Mouse (Mus musculus) heart, postnatal 4 days (tissue): ENCODE measurements around the gene Slc4a1. TPM values are rescaled to one million over a fixed set of nuclear protein-coding genes. Genes with fewer than 3 reads are reported as not detected.

Experiments
- DNase-seq: peaks from one replicate; pipeline ENCODE4 v3.0.0; 2021
- total RNA-seq, 2 experiments: library from RNA; stranded (reverse); gene quantifications; 2 replicates each; pipeline ENCODE4 v1.2.3; 2021

The Slc4a1 gene
- total RNA-seq, 2 experiments from 2014 or later = 7.2 to 22.1 TPM

DNA sequence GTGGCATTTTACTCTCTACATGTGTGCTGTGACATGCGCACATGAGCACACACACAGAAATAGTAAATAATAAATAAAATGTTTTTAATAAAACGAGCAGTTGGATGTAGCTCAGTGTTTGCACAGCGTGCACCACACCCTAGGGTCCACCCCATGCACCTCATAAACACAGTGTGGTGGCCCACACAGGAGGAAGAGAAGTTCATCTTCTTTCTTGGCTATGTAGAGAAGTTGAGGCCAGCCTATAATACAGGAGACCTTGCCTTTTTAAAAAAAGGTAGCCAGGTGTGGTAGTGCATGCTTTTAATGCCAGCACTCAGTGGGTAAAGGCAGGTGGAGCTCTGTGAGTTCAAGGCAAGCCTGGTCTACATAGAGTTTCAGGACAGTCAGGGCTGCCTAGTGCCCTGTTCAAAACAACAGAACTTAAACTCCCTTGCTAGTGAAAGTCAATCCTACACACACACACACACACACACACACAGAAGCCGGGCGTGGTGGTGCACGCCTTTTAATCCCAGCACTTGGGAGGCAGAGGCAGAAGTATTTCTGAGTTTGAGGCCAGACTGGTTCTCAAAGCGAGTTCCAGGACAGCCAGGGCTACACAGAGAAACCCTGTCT is 8.2 kb upstream of the Slc4a1 start:
- DNase-seq = no peak

DNA sequence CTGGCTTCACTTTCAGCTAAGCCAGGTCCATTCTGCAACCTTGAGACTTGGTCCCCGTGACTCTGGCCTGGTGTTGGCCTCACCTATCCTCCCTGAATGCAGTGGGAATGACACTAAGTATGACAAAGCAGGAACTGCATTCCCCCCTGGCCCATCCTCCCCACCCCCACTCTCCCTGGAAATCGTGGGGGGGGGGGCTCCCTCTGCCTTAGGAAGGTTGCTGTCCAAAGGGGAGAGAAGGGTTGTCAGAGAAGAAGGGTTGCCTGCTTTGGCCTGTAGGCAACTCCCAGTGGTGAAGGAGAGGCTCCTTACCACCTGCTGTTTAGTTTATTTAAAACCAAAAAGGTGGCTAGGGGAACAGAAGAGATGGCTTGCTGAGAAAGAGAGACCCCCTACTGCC is 7.6 kb upstream of the Slc4a1 start:
- no peak for DNase-seq

- no peak for DNase-seq
Measured at GRCm38 (mm10) chr11:102372936-102373335, 6.9 kb upstream of the Slc4a1 start.

- no peak for DNase-seq
Measured at GRCm38 (mm10) chr11:102371926-102372685, 6.1 kb upstream of the Slc4a1 start.

DNA sequence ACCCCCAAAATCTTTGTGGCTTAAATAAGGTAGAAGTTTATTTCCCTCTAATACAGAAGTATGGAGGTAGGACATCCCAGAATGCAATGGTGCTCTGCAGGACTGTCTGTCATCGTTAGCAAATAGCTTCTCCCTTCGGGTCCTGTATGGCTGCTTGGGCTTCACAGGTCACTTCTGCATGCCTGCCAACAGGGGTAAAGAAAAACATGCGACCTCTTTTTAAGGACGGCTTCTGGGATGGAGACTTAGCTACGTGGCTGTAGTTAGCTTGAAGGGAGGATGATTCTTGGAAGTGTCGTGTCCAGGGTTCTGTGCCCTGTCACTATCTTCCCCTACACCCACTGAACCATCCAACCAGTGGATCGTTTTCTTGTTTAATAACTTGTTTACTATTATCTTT is 4.3 kb upstream of the Slc4a1 start:
- DNase-seq = no peak

DNA sequence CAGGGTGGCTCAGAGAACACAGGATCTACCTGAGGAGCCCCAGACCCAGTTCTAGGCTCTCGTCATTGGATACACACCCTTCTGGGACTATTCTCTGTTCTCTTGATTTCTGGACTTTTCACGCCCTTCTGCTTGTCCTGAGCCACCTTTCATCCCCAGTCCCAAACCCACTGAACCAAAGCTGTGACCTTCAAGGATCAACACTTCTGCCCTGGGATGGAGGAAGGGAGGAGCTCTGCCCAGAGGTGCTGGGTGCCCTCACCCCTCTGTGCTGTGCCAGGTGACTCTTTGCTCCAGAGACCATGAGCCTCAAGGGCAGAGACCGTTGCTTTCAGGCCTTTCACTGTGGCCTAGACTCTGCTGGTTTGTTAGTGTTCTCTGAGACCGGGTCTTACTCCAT is 3.3 kb upstream of the Slc4a1 start:
- no peak for DNase-seq

DNA sequence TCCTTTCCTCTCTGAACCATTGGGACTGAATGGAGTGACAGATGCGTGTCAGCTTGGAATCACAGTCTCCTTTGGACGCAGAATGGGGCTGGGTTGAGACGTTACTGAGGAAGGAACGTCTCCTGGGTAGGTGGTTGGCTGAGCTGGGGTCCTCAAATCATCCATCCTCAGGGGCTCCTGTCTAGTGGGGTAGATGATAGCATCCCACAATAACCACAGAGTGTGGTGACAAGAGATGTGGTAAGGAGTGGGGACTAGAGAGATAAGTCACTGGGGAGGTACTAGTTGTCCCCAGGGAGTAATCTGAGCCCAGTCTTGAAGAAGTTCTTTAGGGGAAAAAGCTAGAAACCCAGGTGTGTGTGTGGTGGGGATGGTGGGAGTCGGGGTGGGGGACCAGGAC is 2.3 kb upstream of the Slc4a1 start:
- no peak for DNase-seq

- DNase-seq = no peak
Measured at GRCm38 (mm10) chr11:102367504-102368280, 1.7 kb upstream of the Slc4a1 start.

DNA sequence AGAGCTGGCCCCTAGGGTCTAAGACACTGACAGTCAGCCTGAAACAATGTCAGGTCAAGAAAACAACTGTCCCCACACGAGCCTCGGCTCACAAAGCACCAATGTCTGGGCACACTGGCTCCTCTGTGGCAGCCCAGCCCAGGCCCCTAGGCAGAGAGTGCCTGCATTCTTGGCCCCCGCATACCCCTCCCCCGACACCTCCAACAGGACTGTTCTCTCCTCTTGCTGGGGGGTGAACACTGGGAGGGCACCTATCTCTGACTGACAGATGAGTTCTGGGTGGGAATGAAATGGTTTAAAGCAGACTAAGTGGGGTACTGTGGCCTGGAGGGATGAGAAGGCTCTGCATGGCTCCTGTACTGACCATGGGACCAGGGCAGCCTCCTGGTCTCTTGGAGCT is 304 bp downstream of the Slc4a1 start:
- no peak for DNase-seq

GRCm38 (mm10) chr11:102364570-102365371 is 1.2 kb downstream of the Slc4a1 start:
- DNase-seq = no peak

- DNase-seq = peak; percentile 40
Measured at GRCm38 (mm10) chr11:102363623-102364022, 2.4 kb downstream of the Slc4a1 start.

DNA sequence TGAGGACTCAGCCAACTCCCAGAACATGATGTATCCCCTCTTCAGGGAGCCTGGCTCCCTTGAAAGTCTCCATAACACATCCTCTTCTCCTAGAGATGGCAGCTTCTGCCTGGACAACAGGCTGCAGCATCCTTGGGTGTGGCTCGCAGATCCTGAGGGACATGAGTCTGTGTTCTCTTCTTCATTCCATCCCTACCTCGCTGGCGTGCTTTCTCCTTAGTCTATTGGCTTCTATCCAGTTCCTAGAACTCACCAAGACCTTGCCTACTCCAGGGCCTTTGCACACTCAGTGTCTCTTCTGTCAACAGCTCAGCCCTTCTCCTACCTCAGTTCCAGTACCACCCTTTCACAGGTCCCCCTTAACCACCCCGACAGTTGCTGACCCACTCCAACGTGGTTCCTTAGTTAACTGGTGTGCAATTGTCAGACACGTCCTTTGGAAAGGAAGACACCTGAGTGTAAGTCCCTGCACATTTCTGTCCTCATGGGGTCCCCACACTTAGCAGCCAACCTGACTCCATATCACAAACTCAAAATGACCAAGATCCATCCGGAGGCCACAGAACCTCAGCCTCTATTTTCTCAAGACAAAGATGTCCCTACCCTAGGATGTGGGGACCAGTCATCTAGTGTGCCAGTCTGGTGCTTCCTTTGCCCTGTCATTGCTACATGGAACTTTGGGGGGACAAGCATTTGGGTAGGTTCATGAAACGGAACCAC is 4.1 kb downstream of the Slc4a1 start:
- no peak for DNase-seq

DNA sequence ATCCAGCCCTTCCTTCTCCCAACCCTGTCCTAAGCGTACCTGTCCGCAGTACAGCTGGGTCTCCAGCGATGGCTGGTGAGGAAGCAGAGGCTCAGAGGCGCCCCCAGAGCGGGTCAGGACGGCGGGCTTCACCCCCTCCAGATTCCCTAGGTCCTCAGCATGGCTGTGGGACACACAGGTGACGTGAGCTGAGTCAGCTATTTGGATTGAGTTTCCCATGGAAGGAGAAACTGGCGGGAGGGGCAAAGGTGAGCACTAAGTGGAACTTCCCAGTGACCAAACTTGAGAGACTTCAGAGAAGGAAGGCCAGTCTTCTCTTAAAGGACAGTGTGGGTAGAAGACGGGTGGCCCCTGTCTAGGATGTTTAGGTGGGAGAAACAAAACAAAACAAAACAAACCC is 7.6 kb downstream of the Slc4a1 start:
- DNase-seq = no peak

DNA sequence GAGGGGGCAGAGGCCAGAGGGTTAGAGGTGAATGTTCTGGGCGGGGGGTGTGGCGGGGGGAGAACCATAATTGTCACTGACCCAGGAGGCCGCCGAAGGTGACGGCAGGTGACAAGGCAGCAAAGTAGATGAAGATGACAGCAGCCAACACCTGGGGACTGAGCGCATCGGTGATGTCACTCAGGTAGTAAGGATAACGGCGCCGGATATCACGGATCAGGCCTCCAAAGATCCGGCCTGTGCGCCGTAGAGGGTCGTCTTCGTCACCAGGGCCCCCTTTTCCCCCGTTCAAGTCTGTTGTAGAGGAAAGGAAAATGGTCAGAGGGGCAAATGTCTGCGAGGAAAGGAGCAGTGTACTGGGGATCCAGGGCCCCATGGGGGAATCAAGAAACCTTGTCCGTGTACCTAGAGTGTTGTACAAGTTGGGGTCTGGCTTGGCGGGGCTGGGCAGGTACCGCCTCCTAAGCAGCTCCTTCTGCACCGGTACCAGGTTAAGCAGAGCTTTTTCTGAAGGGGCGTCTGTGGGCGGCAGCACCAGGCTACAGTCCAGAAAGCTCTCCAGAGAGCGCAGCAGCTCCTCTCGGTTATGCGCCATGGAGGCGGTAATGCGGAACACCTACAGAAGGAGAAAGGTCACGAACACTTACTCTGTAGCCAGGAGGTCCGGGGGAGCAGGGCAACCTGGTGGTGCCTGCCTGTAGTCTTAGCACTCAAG is 9.2 kb downstream of the Slc4a1 start:
- no peak for DNase-seq

- DNase-seq = no peak
Measured at GRCm38 (mm10) chr11:102356190-102356589, 9.8 kb downstream of the Slc4a1 start.

GRCm38 (mm10) chr11:102355501-102355900 is 10.5 kb downstream of the Slc4a1 start:
- DNase-seq = no peak

GRCm38 (mm10) chr11:102353021-102353431 is 13.0 kb downstream of the Slc4a1 start:
- no peak for DNase-seq

GRCm38 (mm10) chr11:102352378-102352777 is 13.6 kb downstream of the Slc4a1 start:
- no peak for DNase-seq

DNA sequence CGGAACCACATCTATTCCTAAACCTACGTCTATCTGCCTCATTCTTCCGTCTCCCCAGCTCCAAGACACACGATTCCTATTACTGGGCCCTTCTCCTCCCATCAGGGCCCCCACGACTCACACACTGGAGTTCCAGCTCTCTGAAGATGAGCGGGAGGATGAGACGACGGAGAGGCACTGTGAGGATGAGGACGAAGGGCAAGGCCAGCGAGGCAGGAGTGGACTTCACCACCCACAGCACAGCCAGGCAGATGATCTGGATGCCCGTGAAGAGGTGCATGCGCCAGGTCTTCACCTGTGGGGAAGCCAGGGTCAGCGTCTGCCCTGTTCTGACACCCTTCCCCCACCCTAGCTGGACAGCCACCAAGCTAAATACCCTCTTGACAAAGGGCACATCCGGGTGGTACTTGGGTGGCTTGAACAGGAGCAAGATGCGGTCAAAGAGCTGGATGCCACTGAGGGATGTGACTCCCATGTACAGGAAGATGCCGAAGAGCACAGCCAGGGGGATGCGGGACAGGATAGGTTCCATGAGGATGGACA is 15.0 kb downstream of the Slc4a1 start:
- DNase-seq = no peak

DNA sequence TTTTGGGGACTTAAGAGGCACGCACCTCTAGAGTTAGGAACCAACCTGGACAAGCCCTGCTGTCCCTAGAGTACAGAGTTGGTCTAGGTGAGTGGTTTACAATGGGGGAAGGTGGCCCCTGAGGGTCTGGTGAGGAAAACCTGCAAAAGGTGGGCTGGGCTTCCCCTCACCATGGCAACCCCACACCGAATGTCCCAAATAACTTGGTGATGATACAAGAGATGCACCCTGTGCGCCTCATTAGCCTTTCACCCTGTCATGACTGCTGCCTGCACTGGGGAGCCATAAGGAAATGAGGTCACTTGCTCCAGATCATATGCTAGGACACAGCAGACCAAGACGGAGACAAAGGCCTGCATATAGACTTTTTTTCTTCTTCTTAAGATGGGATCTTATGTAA is 15.6 kb downstream of the Slc4a1 start:
- no peak for DNase-seq
